In genomic region chr10:62575001-62575400, GRCm38 (mm10) we compare ENCODE assay signal across 25 mouse cellular contexts. TPM values are rescaled to one million over a fixed set of nuclear protein-coding genes. Genes with fewer than 3 reads are reported as not detected.
DNase-seq lines count a peak whose midpoint lies in the region; ATAC-seq lines count a peak whose summit lies in the region.
"Had no signal": no experiment of that assay in that cellular context is flagged by ENCODE, and none has a peak within 500 bp of the region (broad histone marks: within the 10 kb centered on the region; RNA-seq: fewer than 3 reads in every experiment).

No protein-coding gene starts in this region.

- WGBS in heart, embryonic 11.5 days (ENCODE audit: insufficient replicate concordance): 86% methylated on average over 13 of the region's 13 CpGs
- 92% methylated on average over 13 of the region's 13 CpGs for WGBS in midbrain, embryonic 11.5 days
- 93% methylated on average over 13 of the region's 13 CpGs for WGBS in midbrain, embryonic 10.5 days
- 90% methylated on average over 13 of the region's 13 CpGs for WGBS in hindbrain, embryonic 10.5 days

- no peak overlapping the region for H3K9ac ChIP-seq in heart, embryonic 11.5 days (ENCODE audit: low read depth, low read length)
- H3K9ac ChIP-seq in midbrain, embryonic 11.5 days (ENCODE audit: low read length): no peak overlapping the region

- H3K4me2 ChIP-seq in heart, embryonic 11.5 days: no peak overlapping the region
- no peak overlapping the region for H3K4me2 ChIP-seq in midbrain, embryonic 11.5 days

- peaks cover 5% of the 10 kb centered on the region; the same call in 1 of the 2 replicates for H3K4me1 ChIP-seq in heart, embryonic 11.5 days (ENCODE audit: control insufficient read depth, insufficient read depth, low read length)
- peaks cover 13% of the 10 kb centered on the region for H3K4me1 ChIP-seq in midbrain, embryonic 11.5 days (ENCODE audit: control insufficient read depth, insufficient read depth, low read length)
- peaks cover 17% of the 10 kb centered on the region for H3K4me1 ChIP-seq in midbrain, embryonic 10.5 days
- peaks cover 20% of the 10 kb centered on the region for H3K4me1 ChIP-seq in hindbrain, embryonic 10.5 days (replicated peaks)

- H3K27ac ChIP-seq in heart, embryonic 11.5 days (ENCODE audit: low read depth, low read length): no peak overlapping the region
- no peak overlapping the region for H3K27ac ChIP-seq in midbrain, embryonic 11.5 days (ENCODE audit: low read depth, low read length)
- no peak overlapping the region for H3K27ac ChIP-seq in midbrain, embryonic 10.5 days (replicated peaks)
- no peak overlapping the region for H3K27ac ChIP-seq in hindbrain, embryonic 10.5 days

- H3K27me3 ChIP-seq in heart, embryonic 11.5 days (ENCODE audit: control insufficient read depth, insufficient read depth, low read length): no peaks in the 10 kb centered on the region
- H3K27me3 ChIP-seq in midbrain, embryonic 11.5 days (ENCODE audit: control insufficient read depth, insufficient read depth, low read length): no peaks in the 10 kb centered on the region
- H3K27me3 ChIP-seq in midbrain, embryonic 10.5 days (ENCODE audit: low read depth, poor library complexity, severe bottlenecking): no peaks in the 10 kb centered on the region
- H3K27me3 ChIP-seq in hindbrain, embryonic 10.5 days (ENCODE audit: insufficient read depth, poor library complexity, severe bottlenecking): no peaks in the 10 kb centered on the region
- H3K27me3 ChIP-seq: CH12.LX, Patski had no signal

- H3K9me3 ChIP-seq in heart, embryonic 11.5 days (replicated peaks; ENCODE audit: control insufficient read depth, low read length): no peaks in the 10 kb centered on the region
- H3K9me3 ChIP-seq in midbrain, embryonic 11.5 days (ENCODE audit: control insufficient read depth, low read length): no peaks in the 10 kb centered on the region
- no peaks in the 10 kb centered on the region for H3K9me3 ChIP-seq in midbrain, embryonic 10.5 days (replicated peaks)
- H3K9me3 ChIP-seq in hindbrain, embryonic 10.5 days: no peaks in the 10 kb centered on the region
- H3K9me3 ChIP-seq: G1E had no signal

- no peak for ATAC-seq in heart, embryonic 11.5 days (replicated peaks; ENCODE audit: insufficient number of reproducible peaks, low FRiP score, low TSS enrichment)
- ATAC-seq in midbrain, embryonic 11.5 days (ENCODE audit: low FRiP score): no peak
- ATAC-seq in inflammation-experienced regulatory T-cells, adult 6 months: no peak
- ATAC-seq: activated CD4-positive, CD25-positive, alpha-beta regulatory T cell, adult 4 months; CD4-positive, CD25-positive, alpha-beta regulatory T cell, adult 4 months; Patski had no signal

- H3K36me3 ChIP-seq in heart, embryonic 11.5 days (ENCODE audit: control insufficient read depth, insufficient read depth, low read length): peaks cover 4% of the 10 kb centered on the region; the same call in 1 of the 2 replicates
- peaks cover 9% of the 10 kb centered on the region; the same call in 1 of the 2 replicates for H3K36me3 ChIP-seq in midbrain, embryonic 11.5 days (ENCODE audit: control insufficient read depth, insufficient read depth, low read length)
- peaks cover 65% of the 10 kb centered on the region for H3K36me3 ChIP-seq in midbrain, embryonic 10.5 days
- peaks cover 62% of the 10 kb centered on the region for H3K36me3 ChIP-seq in hindbrain, embryonic 10.5 days

- peak; percentile 78 for DNase-seq in heart, adult 11 months
- DNase-seq in midbrain, embryonic 11.5 days (ENCODE audit: low spot score, missing footprints): peak; percentile 61
- no peak for DNase-seq in midbrain, embryonic 10.5 days (ENCODE audit: low spot score)
- peak; percentile 27 for DNase-seq in 3T3-L1 (ENCODE audit: low read depth, low spot score)
- DNase-seq in 416B (ENCODE audit: low read depth): peak; percentile 88
- no peak for DNase-seq in hindbrain, embryonic 10.5 days (ENCODE audit: low spot score)
- DNase-seq: adrenal gland, adult 2 months; adrenal gland, adult 8-10 months; adrenal gland, postnatal 10 days; adrenal gland, postnatal 14 days; adrenal gland, postnatal 25 days; adrenal gland, postnatal 36 days; B cell, adult 2 months; cerebellum, adult 11 months; cerebellum, adult 11-12 months; cerebellum, adult 18-20 months; cerebellum, adult 2 months had no signal

- no peak overlapping the region for H3K4me3 ChIP-seq in heart, embryonic 11.5 days (ENCODE audit: low read depth, low read length)
- H3K4me3 ChIP-seq in midbrain, embryonic 11.5 days (ENCODE audit: low read depth, low read length): no peak overlapping the region
- no peak overlapping the region for H3K4me3 ChIP-seq in midbrain, embryonic 10.5 days
- H3K4me3 ChIP-seq in hindbrain, embryonic 10.5 days: no peak overlapping the region

RNA-seq across cellular contexts. Expression of gene Kif1bp, which starts 3.3 kb away (rescaled TPM):
- 31.1 and 34.0 TPM in 2 replicates for polyA plus RNA-seq in heart, embryonic 11.5 days (2014; fragmentation: Nextera tagmentation; extraction: Ambion mirVana)
- polyA plus RNA-seq in midbrain, embryonic 11.5 days (2014; fragmentation: Nextera tagmentation; extraction: Ambion mirVana): 56.2 and 61.1 TPM in 2 replicates
- polyA plus RNA-seq in midbrain, embryonic 10.5 days (2016; fragmentation: Nextera tagmentation; extraction: Ambion mirVana): 39.5 and 44.7 TPM in 2 replicates
- polyA plus RNA-seq in hindbrain, embryonic 10.5 days (2016; fragmentation: Nextera tagmentation; extraction: Ambion mirVana): 39.4 and 46.5 TPM in 2 replicates
- 1 to 10 TPM; 4.1 to 8.7 (median 5.0) TPM for polyA plus RNA-seq in inflammation-experienced regulatory T-cells, adult 6 months (2017; shearing (Covaris generic))

RNA-seq across cellular contexts. Expression of gene Ddx21, which starts 27.1 kb away (rescaled TPM):
- 20.8 and 21.4 TPM in 2 replicates for polyA plus RNA-seq in heart, embryonic 11.5 days (2014; fragmentation: Nextera tagmentation; extraction: Ambion mirVana)
- 37.5 and 39.2 TPM in 2 replicates for polyA plus RNA-seq in midbrain, embryonic 11.5 days (2014; fragmentation: Nextera tagmentation; extraction: Ambion mirVana)
- polyA plus RNA-seq in midbrain, embryonic 10.5 days (2016; fragmentation: Nextera tagmentation; extraction: Ambion mirVana): 30.0 and 32.8 TPM in 2 replicates
- polyA plus RNA-seq in hindbrain, embryonic 10.5 days (2016; fragmentation: Nextera tagmentation; extraction: Ambion mirVana): 20.1 and 31.2 TPM in 2 replicates
- polyA plus RNA-seq in inflammation-experienced regulatory T-cells, adult 6 months (2017; shearing (Covaris generic)): 10 to 100 TPM; 51.4 to 60.7 (median 54.9) TPM

RNA-seq across cellular contexts. Expression of gene Srgn, which starts 47.8 kb away (rescaled TPM):
- polyA plus RNA-seq in heart, embryonic 11.5 days (2014; fragmentation: Nextera tagmentation; extraction: Ambion mirVana): 6.7 and 9.1 TPM in 2 replicates
- polyA plus RNA-seq in midbrain, embryonic 11.5 days (2014; fragmentation: Nextera tagmentation; extraction: Ambion mirVana): 6.6 and 6.8 TPM in 2 replicates
- 2.9 and 3.9 TPM in 2 replicates for polyA plus RNA-seq in midbrain, embryonic 10.5 days (2016; fragmentation: Nextera tagmentation; extraction: Ambion mirVana)
- 3.6 and 3.7 TPM in 2 replicates for polyA plus RNA-seq in hindbrain, embryonic 10.5 days (2016; fragmentation: Nextera tagmentation; extraction: Ambion mirVana)
- polyA plus RNA-seq in inflammation-experienced regulatory T-cells, adult 6 months (2017; shearing (Covaris generic)): 1,000 to 10,000 TPM; 1,485 to 2,247 (median 1,910) TPM
- polyA plus RNA-seq: C2C12, Patski had no signal

Comparison
In these comparisons a context has a peak if more than half of its experiments do, and no peak if none do; other contexts are left out.
1. DNase-seq: peak in heart, adult 11 months (single experiment), midbrain, embryonic 11.5 days (single experiment), 3T3-L1 (single experiment) and 416B (single experiment); none in midbrain, embryonic 10.5 days (single experiment) and hindbrain, embryonic 10.5 days (single experiment).
2. RNA of gene Srgn, which starts 47.8 kb away (polyA plus RNA-seq): 1,485 to 2,247 TPM in inflammation-experienced regulatory T-cells, adult 6 months; 6.7 to 9.1 TPM in heart, embryonic 11.5 days, 6.6 to 6.8 TPM in midbrain, embryonic 11.5 days, 3.6 to 3.7 TPM in hindbrain, embryonic 10.5 days and 2.9 to 3.9 TPM in midbrain, embryonic 10.5 days; every median in the first group is over 100 times any median in the second.